Mouse (Mus musculus) forebrain, embryonic 14.5 days (tissue): Measurements from ENCODE around the gene Syncrip. TPM values are rescaled to one million over a fixed set of nuclear protein-coding genes. Genes with fewer than 3 reads are reported as not detected.
"Not testable (repeated sequence)": the region's sequence is repeated elsewhere in the genome, so short reads cannot be mapped to it uniquely, and the experiment has no call there.

Experiments used
- ATAC-seq: fragments of 200-750 bp; cut with Nextera tagmentation; 2 replicates; pipeline ENCODE4 v1.8.0; 2017; ENCODE audit warnings: mild to moderate bottlenecking, moderate library complexity
- DNase-seq: peaks from one replicate; pipeline ENCODE4 v3.0.0-alpha.2; 2015; ENCODE audit warnings: low spot score
- H3K27ac ChIP-seq: fragments of 300-500 bp; sonication (generic); 2 replicates; pipeline ENCODE4 v1.5.1; 2014; ENCODE audit warnings: low read depth, mild to moderate bottlenecking, control low read depth, low read length, moderate library complexity
- H3K27me3 ChIP-seq: fragments of 300-500 bp; sonication (generic); replicated peaks from 2 replicates; pipeline ENCODE4 v1.6.1; 2014; ENCODE audit warnings: low read length, control low read depth, mixed read lengths; ENCODE audit not compliant: control insufficient read depth, insufficient read depth
- H3K36me3 ChIP-seq: fragments of 300-500 bp; sonication (generic); 2 replicates; pipeline ENCODE4 v1.6.1; 2014; ENCODE audit warnings: low read length, control low read depth; ENCODE audit not compliant: control insufficient read depth, insufficient read depth
- H3K4me1 ChIP-seq: fragments of 300-500 bp; sonication (generic); 2 replicates; pipeline ENCODE4 v1.6.1; 2014; ENCODE audit warnings: antibody characterized with exemption, low read length, control low read depth; ENCODE audit not compliant: control insufficient read depth, insufficient read depth
- H3K4me2 ChIP-seq: fragments of 300-500 bp; sonication (generic); 2 replicates; pipeline ENCODE4 v1.6.1; 2014; ENCODE audit warnings: mild to moderate bottlenecking, control low read depth, low read length
- H3K4me3 ChIP-seq: fragments of 300-500 bp; sonication (generic); 2 replicates; pipeline ENCODE4 v1.5.1; 2014; ENCODE audit warnings: low read depth, low read length, control low read depth
- H3K9ac ChIP-seq: fragments of 300-500 bp; sonication (generic); 2 replicates; pipeline ENCODE4 v1.6.1; 2014; ENCODE audit warnings: mild to moderate bottlenecking, low read length, control low read depth, moderate library complexity
- H3K9me3 ChIP-seq: fragments of 300-500 bp; sonication (generic); replicated peaks from 2 replicates; pipeline ENCODE4 v1.6.1; 2016; ENCODE audit warnings: low read length, control low read depth, mixed read lengths; ENCODE audit not compliant: control insufficient read depth
- WGBS: fragments of 180-500 bp; shearing (Covaris S2); extraction: QIAGEN DNeasy Blood & Tissue Kit; methylation state at CpG from one replicate; pipeline ENCODE4 v1.1.7; 2014; 5-methylcytosine and 5-hydroxymethylcytosine counted together
- polyA plus RNA-seq: library from polyadenylated mRNA; unstranded; fragments of >200 nt; fragmentation: Nextera tagmentation; extraction: Ambion mirVana; gene quantifications from 2 replicates; pipeline ENCODE4 v1.2.1, GENCODE M21; 2014

Gene Syncrip
- polyA plus RNA-seq = 139 and 157 TPM in 2 replicates

DNA sequence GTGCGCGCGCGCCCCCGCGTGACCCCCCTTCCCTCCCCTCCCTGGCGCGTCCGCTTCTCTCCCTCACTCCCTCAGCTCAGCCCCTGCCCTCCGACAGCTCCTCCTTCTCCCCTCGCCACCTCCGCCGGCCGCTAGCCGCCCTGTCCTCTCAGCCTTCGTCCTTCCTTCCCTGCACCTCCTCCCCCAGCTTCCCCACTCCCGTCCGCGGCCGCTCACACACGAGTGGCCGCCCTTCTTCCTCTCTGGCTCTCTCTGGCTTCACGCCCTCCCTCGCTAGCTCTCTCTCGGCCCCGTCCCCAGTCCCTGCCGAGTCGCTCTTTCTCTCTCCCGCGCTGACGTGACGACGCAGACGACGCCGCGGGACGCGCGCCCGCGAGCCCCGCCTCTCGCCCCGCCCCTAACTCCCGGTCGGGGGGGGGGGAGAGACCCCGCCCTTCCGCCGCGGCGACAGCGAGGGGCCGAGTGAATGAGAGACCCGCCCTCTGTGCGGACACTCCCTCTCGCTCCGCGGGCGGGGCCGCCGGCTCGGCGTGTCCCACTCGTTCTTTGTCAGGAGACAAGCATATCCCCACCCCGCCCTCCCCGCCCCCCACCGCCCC, at the start of gene Syncrip:
Gene Syncrip (minus strand): TSS at position 345 of the 599 bp plus-strand sequence.
- H3K9me3 ChIP-seq = not testable (repeated sequence)
- peaks cover 16% of the 10 kb centered on the region for H3K36me3 ChIP-seq
- WGBS = 0% methylated on average over 25 of the region's 68 CpGs

DNA sequence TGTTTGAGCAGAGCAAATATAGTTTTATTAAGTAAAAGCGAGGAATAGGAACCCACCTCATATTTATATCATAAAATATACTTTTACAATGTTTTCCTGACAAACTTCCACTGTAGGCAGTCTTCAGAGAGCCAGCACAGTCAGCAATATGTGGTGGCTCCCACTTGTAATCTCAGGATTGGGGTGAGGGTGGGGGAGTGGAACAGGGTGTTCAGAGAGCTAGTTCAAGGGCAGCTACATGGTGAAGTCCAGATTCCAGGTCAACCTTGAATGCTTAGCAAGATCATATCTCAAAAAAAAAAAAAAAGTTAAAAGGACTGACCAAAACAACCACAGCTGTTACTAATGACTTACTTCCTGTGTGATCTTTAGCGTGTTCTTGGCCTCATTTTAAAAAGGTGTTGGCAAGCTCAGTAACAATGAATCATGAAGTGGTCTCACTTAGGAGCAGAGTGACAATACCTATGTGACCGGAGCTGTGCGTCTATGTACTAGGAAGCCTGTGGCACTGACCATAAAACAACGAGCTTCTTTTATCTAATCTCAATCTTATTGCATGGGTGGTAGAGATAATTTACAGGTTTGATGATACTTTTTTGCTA, 47.7 kb upstream of the Syncrip start:
- WGBS = 89% methylated on average over 5 of the region's 5 CpGs
- ATAC-seq = no peak

More for the DNA sequence above, at the start of gene Syncrip:
- H3K27me3 ChIP-seq, H3K4me1 ChIP-seq: not testable (repeated sequence)
- Histone ChIP-seq H3K9ac (peak within 1 kb of the TSS; percentile 97), H3K4me2 (peak within 1 kb of the TSS; percentile 63), H3K27ac (peak within 1 kb of the TSS; percentile 100), H3K4me3 (peak within 1 kb of the TSS; percentile 100)
- DNase-seq (peak; percentile 97), ATAC-seq (peak; percentile 92)

DNA sequence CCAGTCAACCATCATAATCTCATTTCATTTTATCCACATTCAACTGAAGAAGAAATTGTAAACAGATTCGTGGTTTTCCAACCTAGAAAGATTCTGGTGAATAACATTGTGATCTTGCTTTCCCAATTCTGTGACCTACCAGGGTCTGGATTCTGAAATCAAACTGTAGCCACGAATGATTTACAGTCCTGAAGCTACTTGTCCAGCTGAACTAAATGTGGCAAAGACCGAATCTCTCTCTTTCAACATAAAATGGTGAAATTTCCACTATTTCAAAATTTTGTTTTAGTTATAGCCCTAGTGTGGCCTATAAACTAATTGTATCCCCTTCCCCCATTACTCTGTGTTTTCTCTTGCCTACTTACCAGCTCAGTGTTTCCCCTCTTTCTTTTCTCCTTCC, 47.2 kb upstream of the Syncrip start:
- WGBS = 85% methylated on average over 3 of the region's 3 CpGs
- H3K4me1 ChIP-seq = no peaks in the 10 kb centered on the region
- H3K9ac ChIP-seq = no peak overlapping the region
- H3K27me3 ChIP-seq = no peaks in the 10 kb centered on the region
- ATAC-seq (no peak), DNase-seq (no peak)
- no peaks in the 10 kb centered on the region for H3K9me3 ChIP-seq
- H3K27ac ChIP-seq = no peak overlapping the region
- H3K36me3 ChIP-seq = no peaks in the 10 kb centered on the region
- no peak overlapping the region for H3K4me3 ChIP-seq
- H3K4me2 ChIP-seq = no peak overlapping the region

More for the DNA sequence above, 47.7 kb upstream of the Syncrip start:
- DNase-seq = no peak
- no peaks in the 10 kb centered on the region for H3K4me1 ChIP-seq
- H3K27me3 ChIP-seq = no peaks in the 10 kb centered on the region
- H3K9me3 ChIP-seq = no peaks in the 10 kb centered on the region
- H3K9ac ChIP-seq = no peak overlapping the region
- no peak overlapping the region for H3K4me3 ChIP-seq
- H3K36me3 ChIP-seq = no peaks in the 10 kb centered on the region
- H3K4me2 ChIP-seq = no peak overlapping the region
- no peak overlapping the region for H3K27ac ChIP-seq

DNA sequence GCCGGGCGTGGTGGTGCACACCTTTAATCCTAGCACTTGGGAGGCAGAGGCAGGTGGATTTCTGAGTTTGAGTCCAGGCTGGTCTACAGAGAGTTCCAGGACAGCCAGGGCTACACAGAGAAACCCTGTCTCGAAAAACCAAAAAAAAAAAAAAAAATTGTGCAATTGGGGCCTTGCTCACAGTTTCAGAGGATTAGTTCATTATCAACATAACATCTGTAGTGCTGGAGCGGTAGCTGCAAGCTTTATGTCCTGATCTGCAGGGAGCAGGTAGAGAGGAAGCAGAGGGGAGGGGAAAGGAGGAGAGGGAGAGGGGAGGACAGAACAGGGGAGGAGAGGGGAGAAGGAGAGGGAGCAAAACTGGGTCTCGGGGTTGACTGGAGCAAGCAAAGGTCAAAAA, 46.4 kb upstream of the Syncrip start:
- 76% methylated on average over 5 of the region's 5 CpGs for WGBS
- Histone ChIP-seq H3K27me3 (no peaks in the 10 kb centered on the region), H3K9me3 (no peaks in the 10 kb centered on the region), H3K4me2 (no peak overlapping the region), H3K27ac (no peak overlapping the region), H3K36me3 (no peaks in the 10 kb centered on the region), H3K9ac (no peak overlapping the region), H3K4me3 (no peak overlapping the region), H3K4me1 (no peaks in the 10 kb centered on the region)
- DNase-seq (no peak), ATAC-seq (no peak)

DNA sequence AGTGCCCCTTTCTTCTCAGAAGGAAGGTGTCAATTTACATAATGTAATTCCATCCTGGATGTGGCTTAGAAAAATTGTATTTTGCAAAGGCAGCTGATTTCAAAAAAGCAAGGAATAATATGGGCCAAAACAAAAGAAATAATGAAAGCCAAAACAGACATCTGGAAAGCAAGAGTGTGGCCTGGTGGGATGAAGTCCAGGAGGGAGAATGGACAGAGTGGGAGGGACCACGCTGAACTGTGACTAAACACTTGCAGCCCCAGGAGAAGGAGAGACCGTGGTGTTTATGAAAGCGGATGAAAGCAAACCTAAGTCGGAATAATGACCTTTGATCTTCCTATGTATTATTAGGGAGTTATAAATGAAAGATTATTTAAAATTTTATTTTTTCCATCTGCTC, 45.6 kb upstream of the Syncrip start:
- Histone ChIP-seq H3K4me3 (no peak overlapping the region), H3K4me1 (no peaks in the 10 kb centered on the region), H3K27ac (no peak overlapping the region), H3K36me3 (no peaks in the 10 kb centered on the region), H3K27me3 (no peaks in the 10 kb centered on the region), H3K9me3 (no peaks in the 10 kb centered on the region), H3K9ac (no peak overlapping the region), H3K4me2 (no peak overlapping the region)
- DNase-seq (no peak), ATAC-seq (no peak)
- 88% methylated on average over 4 of the region's 4 CpGs for WGBS

DNA sequence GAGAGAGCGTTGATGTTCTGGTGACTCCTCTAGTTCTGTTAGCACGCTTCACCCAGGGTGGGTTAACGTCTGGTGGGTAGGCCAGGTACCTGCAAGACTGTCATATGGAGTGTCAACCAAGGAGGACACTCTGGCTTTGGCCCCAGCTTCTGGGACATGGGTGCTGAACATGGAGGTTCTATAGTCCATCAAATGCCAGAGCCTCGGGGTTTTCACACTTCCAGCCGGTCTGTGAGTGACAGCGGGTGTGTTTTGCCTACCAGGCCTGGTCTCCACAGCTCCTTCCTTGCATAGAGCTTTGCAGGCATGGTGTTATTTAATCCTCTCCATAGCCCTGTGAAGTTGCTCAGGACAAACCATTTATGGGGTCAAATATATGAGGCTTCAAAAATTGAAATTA, 43.0 kb upstream of the Syncrip start:
- WGBS = 87% methylated on average over 6 of the region's 6 CpGs

DNA sequence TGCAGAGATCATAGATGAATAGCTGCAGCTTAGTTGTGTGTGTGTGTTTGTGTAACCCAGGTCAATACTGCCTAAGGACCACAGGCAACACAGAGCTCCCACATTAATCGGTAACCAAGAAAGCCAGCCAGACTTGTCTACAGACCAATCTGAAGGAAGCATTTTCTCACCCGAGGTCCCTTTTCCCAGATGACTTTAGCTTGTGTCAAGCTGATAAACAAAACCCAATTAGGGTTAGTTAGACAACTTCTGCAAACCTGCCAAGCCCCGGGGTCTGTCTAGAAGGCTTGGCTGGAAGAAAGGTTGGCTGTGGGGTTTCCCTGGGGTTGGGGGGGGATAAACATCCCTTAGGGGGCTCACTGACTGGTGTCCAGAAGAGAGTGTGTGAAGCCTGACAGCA, 42.4 kb upstream of the Syncrip start:
- Histone ChIP-seq H3K9ac (no peak overlapping the region), H3K27ac (no peak overlapping the region), H3K4me3 (no peak overlapping the region), H3K4me2 (no peak overlapping the region), H3K27me3 (no peaks in the 10 kb centered on the region), H3K4me1 (peaks cover 6% of the 10 kb centered on the region), H3K9me3 (no peaks in the 10 kb centered on the region), H3K36me3 (peaks cover 16% of the 10 kb centered on the region)
- DNase-seq (no peak), ATAC-seq (no peak)
- WGBS = 84% methylated on average over 3 of the region's 3 CpGs

More for the DNA sequence above, 43.0 kb upstream of the Syncrip start:
- DNase-seq (no peak), ATAC-seq (no peak)
- peaks cover 5% of the 10 kb centered on the region for H3K4me1 ChIP-seq
- H3K27me3 ChIP-seq = no peaks in the 10 kb centered on the region
- no peaks in the 10 kb centered on the region for H3K9me3 ChIP-seq
- H3K4me2 ChIP-seq = no peak overlapping the region
- H3K36me3 ChIP-seq = peaks cover 11% of the 10 kb centered on the region
- no peak overlapping the region for H3K4me3 ChIP-seq
- no peak overlapping the region for H3K9ac ChIP-seq
- H3K27ac ChIP-seq = no peak overlapping the region

DNA sequence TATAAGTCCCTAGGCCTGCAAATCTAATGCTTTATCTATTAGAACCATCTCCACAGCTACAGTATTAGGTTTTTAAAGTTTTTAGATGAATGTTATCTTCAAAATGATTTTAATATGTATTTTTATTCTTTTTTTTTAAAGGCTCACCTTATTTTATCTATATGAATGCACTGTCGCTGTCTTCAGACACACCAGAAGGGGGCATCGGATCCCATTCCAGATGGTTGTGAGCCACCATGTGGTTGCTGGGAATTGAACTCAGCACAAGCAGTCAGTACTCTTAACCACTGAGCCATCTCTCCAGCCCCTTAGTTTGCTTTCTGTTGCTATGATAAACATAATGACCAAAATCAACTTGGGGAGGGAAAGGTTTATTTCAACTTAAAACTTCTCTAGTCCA, 42.0 kb upstream of the Syncrip start:
- Histone ChIP-seq H3K4me2 (no peak overlapping the region), H3K36me3 (peaks cover 18% of the 10 kb centered on the region), H3K9me3 (no peaks in the 10 kb centered on the region), H3K27me3 (no peaks in the 10 kb centered on the region), H3K4me1 (peaks cover 6% of the 10 kb centered on the region), H3K4me3 (no peak overlapping the region), H3K9ac (no peak overlapping the region), H3K27ac (no peak overlapping the region)
- 93% methylated on average over 2 of the region's 2 CpGs for WGBS
- ATAC-seq (no peak), DNase-seq (no peak)

DNA sequence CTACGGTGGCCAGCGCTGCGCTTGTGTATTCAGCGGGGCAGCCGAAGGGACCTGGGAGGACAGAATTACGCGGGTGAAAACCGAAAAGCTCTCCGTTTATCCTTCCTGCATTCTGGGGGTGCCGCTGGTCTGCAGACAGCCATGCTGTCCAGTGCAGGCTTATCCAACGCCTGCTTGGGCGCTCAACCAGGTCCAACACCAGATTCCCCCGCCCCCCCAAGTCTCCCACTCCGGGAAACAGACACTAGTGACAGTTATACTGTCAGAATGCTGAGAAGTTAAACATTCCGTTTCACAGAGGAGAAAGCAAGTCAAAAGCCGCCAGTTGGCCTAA, 40.9 kb upstream of the Syncrip start:
- no peaks in the 10 kb centered on the region for H3K9me3 ChIP-seq
- peak overlapping the region; percentile 75; the same call in 1 of the 2 replicates for H3K27ac ChIP-seq
- peaks cover 6% of the 10 kb centered on the region for H3K4me1 ChIP-seq
- H3K4me3 ChIP-seq = peak overlapping the region; percentile 81
- H3K9ac ChIP-seq = peak overlapping the region; percentile 67
- no peaks in the 10 kb centered on the region for H3K27me3 ChIP-seq
- peaks cover 18% of the 10 kb centered on the region for H3K36me3 ChIP-seq
- under 1% methylated on average over 16 of the region's 16 CpGs for WGBS
- ATAC-seq (no peak), DNase-seq (no peak)
- peak overlapping the region; percentile 78 for H3K4me2 ChIP-seq
